Mouse (Mus musculus) embryonic fibroblast, embryonic 13.5 days (primary cell): ENCODE results near the gene 1700019D03Rik. TPM values are rescaled to one million over a fixed set of nuclear protein-coding genes. Genes with fewer than 3 reads are reported as not detected.
"Not testable (repeated sequence)": the region's sequence is repeated elsewhere in the genome, so short reads cannot be mapped to it uniquely, and the experiment has no call there.

Source experiments
- H3K27ac ChIP-seq: 2 replicates; pipeline ENCODE4 v1.5.1; 2012; ENCODE audit warnings: low read length, control low read depth, inconsistent platforms; ENCODE audit not compliant: insufficient read depth
- H3K4me1 ChIP-seq: 2 replicates; pipeline ENCODE4 v1.6.1; 2011; ENCODE audit warnings: low read length; ENCODE audit not compliant: control insufficient read depth, insufficient read depth
- H3K4me3 ChIP-seq: 2 replicates; pipeline ENCODE4 v1.5.1; 2011; ENCODE audit warnings: mild to moderate bottlenecking, control low read depth, low read length; ENCODE audit not compliant: insufficient read depth
- CTCF ChIP-seq: IDR thresholded peaks from 2 replicates; pipeline ENCODE4 v1.5.1; 2011; ENCODE audit warnings: mild to moderate bottlenecking, control low read depth, low read length, moderate library complexity, borderline replicate concordance; ENCODE audit not compliant: insufficient read depth
- POLR2A ChIP-seq: IDR thresholded peaks from 2 replicates; pipeline ENCODE4 v1.6.1; 2011; ENCODE audit warnings: low read depth, mild to moderate bottlenecking, control low read depth, low read length, moderate library complexity
- polyA plus RNA-seq: library from polyadenylated mRNA; stranded (reverse); fragments of >200 nt; gene quantifications from 2 replicates; pipeline ENCODE4 v1.2.4, GENCODE M21; 2011; ENCODE audit warnings: low read depth; ENCODE audit not compliant: missing spikeins, insufficient read length

The 1700019D03Rik gene
- polyA plus RNA-seq, 1 experiment = 0.47 TPM

DNA sequence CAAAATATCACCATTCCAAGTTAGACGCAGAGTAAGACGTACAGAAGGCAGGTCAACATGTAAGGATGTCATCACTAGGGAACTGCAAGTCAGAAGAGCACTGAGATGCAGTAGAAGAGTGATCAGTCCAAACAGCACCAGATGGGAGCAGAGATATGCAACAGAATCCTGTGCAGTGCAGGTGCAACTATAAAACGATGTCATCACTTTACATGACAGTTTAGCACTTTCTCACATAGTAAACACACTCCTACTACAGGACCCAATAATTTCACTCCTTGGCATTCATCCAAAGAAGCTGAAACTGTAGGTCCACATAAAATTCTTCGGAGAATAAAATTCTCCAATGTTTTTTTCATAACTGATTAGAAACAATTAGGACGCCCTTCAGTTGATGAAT lies 85.5 kb downstream of the 1700019D03Rik start:
- no peak overlapping the region for H3K27ac ChIP-seq
- H3K4me1 ChIP-seq = no peaks in the 10 kb centered on the region
- H3K4me3 ChIP-seq = no peak overlapping the region
- TF ChIP-seq CTCF (no peak), POLR2A (no peak)

GRCm38 (mm10) chr1:52924482-52924881 lies 95.5 kb downstream of the 1700019D03Rik start:
- H3K27ac ChIP-seq, H3K4me1 ChIP-seq, H3K4me3 ChIP-seq: not testable (repeated sequence)

DNA sequence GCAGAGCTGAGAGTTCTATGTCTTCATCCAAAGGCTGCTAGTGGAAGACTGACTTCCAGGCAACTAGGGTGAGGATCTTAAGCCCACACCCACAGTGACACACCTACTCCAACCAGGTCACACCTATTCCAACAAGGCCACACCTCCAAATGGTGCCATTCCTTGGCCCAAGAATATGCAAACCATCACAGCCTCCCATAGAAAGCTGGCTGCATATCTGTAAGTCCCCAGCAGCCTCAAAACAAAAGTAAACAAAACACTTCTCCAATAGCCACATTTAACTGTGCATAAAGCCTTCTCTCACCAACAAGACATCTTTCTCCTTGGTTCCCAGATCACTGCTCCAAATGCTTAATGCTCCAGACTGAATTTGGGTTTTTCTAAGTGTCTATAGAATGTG lies 101.1 kb downstream of the 1700019D03Rik start:
- not testable (repeated sequence) for H3K4me1 ChIP-seq, H3K27ac ChIP-seq, H3K4me3 ChIP-seq

DNA sequence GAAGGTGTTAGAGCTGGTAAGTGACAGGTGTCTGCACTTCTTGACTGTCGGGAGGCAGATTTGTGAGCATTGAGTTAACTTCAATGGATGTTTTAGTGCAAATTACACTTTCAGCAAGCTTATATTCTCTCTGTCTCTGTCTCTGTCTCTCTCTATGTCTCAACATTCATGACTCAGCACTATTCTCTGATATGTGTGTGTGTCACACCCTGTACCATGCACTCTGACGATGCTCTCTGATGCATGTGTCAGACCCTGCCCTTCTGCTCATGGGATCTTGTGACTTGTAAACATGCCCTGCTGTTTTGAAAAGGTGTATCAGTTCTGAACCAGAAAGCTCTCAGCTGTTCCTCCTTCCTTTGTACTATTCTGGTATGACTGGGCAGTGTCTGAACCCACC lies 103.3 kb downstream of the 1700019D03Rik start:
- no peak for TF ChIP-seq POLR2A
- TF ChIP-seq CTCF = no peak
- Histone ChIP-seq H3K4me1 (no peaks in the 10 kb centered on the region), H3K4me3 (no peak overlapping the region), H3K27ac (no peak overlapping the region)

DNA sequence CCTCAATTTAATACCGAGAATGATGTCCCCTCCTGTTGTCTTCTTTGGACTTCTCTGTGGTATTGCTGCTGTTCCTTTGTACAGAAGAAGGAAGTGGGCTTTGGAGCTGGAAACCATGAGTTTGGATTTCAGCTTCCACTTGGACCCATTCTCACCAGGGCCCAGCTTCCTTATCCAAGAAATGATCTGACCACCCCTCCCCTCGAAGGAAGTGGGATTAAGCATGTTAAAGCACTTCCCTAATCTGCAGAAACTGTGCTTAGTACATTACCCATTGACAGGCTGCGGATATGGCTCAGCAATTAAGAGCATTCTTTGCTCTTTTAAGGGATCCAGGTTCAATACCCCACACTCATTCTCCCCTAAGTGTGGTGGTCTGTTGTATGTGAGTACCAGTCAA lies 110.2 kb downstream of the 1700019D03Rik start:
- H3K27ac ChIP-seq = no peak overlapping the region
- H3K4me3 ChIP-seq = no peak overlapping the region
- no peaks in the 10 kb centered on the region for H3K4me1 ChIP-seq
- no peak for TF ChIP-seq CTCF
- no peak for TF ChIP-seq POLR2A

DNA sequence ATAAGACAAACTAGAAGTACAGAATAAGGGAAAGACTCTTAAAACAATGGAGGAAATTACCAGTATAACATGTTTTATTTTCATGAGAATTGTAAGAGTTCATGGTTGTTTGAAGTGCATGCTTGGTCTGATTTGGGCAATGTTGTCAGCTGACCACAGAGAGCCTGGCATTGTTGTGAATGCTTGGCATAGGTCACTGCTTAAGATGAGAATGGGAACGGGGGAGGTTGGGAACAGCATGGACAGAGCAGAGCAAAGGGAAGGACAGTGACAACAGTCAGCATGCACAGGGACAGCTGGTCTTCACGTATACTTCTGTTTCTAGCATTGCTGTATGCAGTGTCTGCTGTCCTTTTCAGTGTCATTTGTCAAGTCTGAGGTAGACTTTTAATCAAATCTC lies 135.8 kb downstream of the 1700019D03Rik start:
- Histone ChIP-seq H3K27ac (no peak overlapping the region), H3K4me3 (no peak overlapping the region), H3K4me1 (no peaks in the 10 kb centered on the region)
- TF ChIP-seq CTCF = no peak
- TF ChIP-seq POLR2A = no peak

Other genes starting within 250 kb of the 1700019D03Rik start
- gene Inpp1, start 202.5 kb downstream of the 1700019D03Rik start, polyA plus RNA-seq = 11.7 and 13.7 TPM in 2 replicates
- 21.3 and 23.9 TPM in 2 replicates for gene Hibch, start 175.2 kb downstream of the 1700019D03Rik start, polyA plus RNA-seq
- not detected in 2 replicates for gene Mstn, start 41.5 kb upstream of the 1700019D03Rik start, polyA plus RNA-seq
- gene 1700019A02Rik, start 167.5 kb upstream of the 1700019D03Rik start, polyA plus RNA-seq = not detected in 2 replicates